Mouse (Mus musculus) liver, adult 2 months (tissue): Measurements from ENCODE around the gene Tff2.

Source experiments
- CTCF ChIP-seq: fragments of 200-500 bp; IDR thresholded peaks from 2 replicates; pipeline ENCODE4 v1.5.1; 2011; ENCODE audit warnings: low read depth, low read length, control low read depth
- POLR2A ChIP-seq: fragments of 200-500 bp; IDR thresholded peaks from 2 replicates; pipeline ENCODE4 v1.6.1; 2011; ENCODE audit warnings: low read length, control low read depth; ENCODE audit not compliant: insufficient read depth; ENCODE audit errors: extremely low read depth

DNA sequence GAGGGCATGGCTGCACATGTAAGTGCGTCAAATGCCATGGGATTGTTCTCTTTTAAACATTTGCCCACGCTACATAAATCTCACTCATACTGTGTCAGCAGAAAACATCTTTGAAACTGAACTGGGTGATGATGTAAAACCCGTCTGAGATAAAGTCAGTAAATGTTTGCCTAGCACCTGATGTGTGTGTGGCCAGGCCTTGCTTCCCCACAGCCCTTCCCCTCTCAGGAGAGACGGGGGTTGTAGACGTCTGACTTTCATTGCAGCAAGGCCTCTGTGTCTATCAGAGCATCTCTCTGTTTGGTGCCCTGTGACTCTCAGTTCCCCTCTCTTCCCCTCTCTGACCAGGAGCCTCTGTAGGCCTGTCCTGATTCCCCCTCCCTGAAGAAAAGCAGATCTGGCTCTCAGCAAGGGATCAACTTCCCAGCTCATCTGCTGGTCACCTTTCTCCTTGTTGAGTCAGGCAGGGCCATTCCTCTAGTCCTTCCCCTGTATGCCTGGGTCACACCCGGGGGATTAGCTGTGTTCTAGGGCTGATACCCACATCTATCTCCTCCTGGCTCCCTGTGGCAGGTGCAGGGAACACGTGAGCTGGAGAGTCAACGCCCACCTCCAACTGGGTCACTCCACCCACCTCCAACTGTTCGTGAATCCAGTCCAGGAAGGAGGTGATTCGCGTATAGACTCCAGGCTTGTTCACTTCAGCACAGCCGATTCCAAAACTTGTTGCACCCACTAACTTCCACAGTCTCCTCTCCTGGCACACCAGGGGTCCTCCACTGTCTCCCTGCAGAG is 39.3 kb upstream of the Tff2 start:
- TF ChIP-seq CTCF (no peak), POLR2A (no peak)
